In genomic region chr11:87126824-87127816, GRCm38 (mm10) we compare ENCODE assay signal across 8 mouse cellular contexts. TPM values are rescaled to one million over a fixed set of nuclear protein-coding genes. Genes with fewer than 3 reads are reported as not detected.
DNase-seq lines count a peak whose midpoint lies in the region; ATAC-seq and TF ChIP-seq lines count a peak whose summit lies in the region.

TSS of gene Trim37 (plus strand) at chr11:87127077.

- TF ChIP-seq EP300 in MEL (IDR thresholded peaks at IDR 0.05; ENCODE audit: low read depth in 1 of 2, low read length in 2 of 2) = peak in 1 of 2 experiments; percentile 42; a peak in 1 of 4 replicates

- TF ChIP-seq CTCF in MEL (IDR thresholded peaks at IDR 0.05 in 2 of 3, conservative IDR thresholded peaks at IDR 0.05 in 1 of 3; ENCODE audit: control insufficient read depth in 1 of 3, insufficient read depth in 1 of 3, low read depth in 2 of 3, low read length in 3 of 3, poor library complexity in 1 of 3, severe bottlenecking in 1 of 3) = 0 out of 6 replicates have a peak, but pooled peaks of 1 of the 3 experiments have one; percentile 1
- no peak for TF ChIP-seq CTCF in cerebellum, adult 2 months (IDR thresholded peaks at IDR 0.05; ENCODE audit: borderline replicate concordance, insufficient read depth, low read depth, low read length)
- no peak for TF ChIP-seq CTCF in forebrain, postnatal 0 days (IDR thresholded peaks at IDR 0.05; ENCODE audit: low read depth)

- peaks cover 4 to 8% of the 10 kb centered on the region in 2 experiments for H3K4me1 ChIP-seq in MEL (ENCODE audit: control insufficient read depth in 1 of 2, insufficient read depth in 2 of 2, low read length in 2 of 2)
- peaks cover 4% of the 10 kb centered on the region for H3K4me1 ChIP-seq in cerebellum, adult 2 months (ENCODE audit: control insufficient read depth, insufficient read depth, low read length)
- H3K4me1 ChIP-seq in forebrain, postnatal 0 days (ENCODE audit: insufficient read depth) = no peaks in the 10 kb centered on the region
- H3K4me1 ChIP-seq in lung, embryonic 15.5 days = peaks cover 10% of the 10 kb centered on the region

- H3K27me3 ChIP-seq in MEL (ENCODE audit: control insufficient read depth in 1 of 2, insufficient read depth in 2 of 2, low read length in 2 of 2) = no peaks in the 10 kb centered on the region
- no peaks in the 10 kb centered on the region for H3K27me3 ChIP-seq in cerebellum, adult 2 months (ENCODE audit: control insufficient read depth, insufficient read depth, low read length)
- H3K27me3 ChIP-seq in forebrain, postnatal 0 days (ENCODE audit: insufficient read depth, low read length) = no peaks in the 10 kb centered on the region
- no peaks in the 10 kb centered on the region for H3K27me3 ChIP-seq in lung, embryonic 15.5 days

- peak; percentile 95 for ATAC-seq in forebrain, postnatal 0 days
- peak; percentile 94 for ATAC-seq in lung, embryonic 15.5 days (ENCODE audit: borderline replicate concordance, extremely low read depth, low FRiP score, low TSS enrichment)

- H3K36me3 ChIP-seq in MEL (ENCODE audit: control insufficient read depth in 1 of 2, insufficient read depth in 2 of 2, low read length in 2 of 2) = peaks cover 14 to 19% of the 10 kb centered on the region in 2 experiments
- peaks cover 22% of the 10 kb centered on the region for H3K36me3 ChIP-seq in forebrain, postnatal 0 days (ENCODE audit: insufficient read depth)
- peaks cover 27% of the 10 kb centered on the region for H3K36me3 ChIP-seq in lung, embryonic 15.5 days

- peaks cover 20% of the 10 kb centered on the region for H3K79me2 ChIP-seq in MEL (ENCODE audit: control insufficient read depth, insufficient read depth, low read length, poor library complexity)

- peak; percentile 82 to 94 for TF ChIP-seq POLR2A in MEL (IDR thresholded peaks at IDR 0.05; ENCODE audit: control insufficient read depth in 1 of 2, insufficient read depth in 1 of 2, low read depth in 1 of 2, low read length in 2 of 2, poor library complexity in 1 of 2)
- TF ChIP-seq POLR2A in cerebellum, adult 2 months (IDR thresholded peaks at IDR 0.05; ENCODE audit: borderline replicate concordance, insufficient read depth, low read length) = peak; percentile 44; the same call in 1 of the 2 replicates

- no peak for TF ChIP-seq RAD21 in MEL (IDR thresholded peaks at IDR 0.05; ENCODE audit: low read depth, low read length)

- DNase-seq in MEL (ENCODE audit: low read depth, low spot score) = peak; percentile 97
- peak; percentile 88 to 92 for DNase-seq in cerebellum, adult 2 months
- peak; percentile 97 for DNase-seq in forebrain, postnatal 0 days
- peak; percentile 85 for DNase-seq in heart, postnatal 4 days
- DNase-seq in layer of hippocampus, adult 8-10 months (ENCODE audit: low spot score in 2 of 2) = peak; percentile 85 to 86
- peak; percentile 83 for DNase-seq in ovary, adult 18-20 months (ENCODE audit: low spot score)
- peak; percentile 92 for DNase-seq in thymus, postnatal 0 days (ENCODE audit: low spot score)

- WGBS in cerebellum, adult 2 months = under 1% methylated on average over 100 of the region's 105 CpGs
- under 1% methylated on average over 100 of the region's 105 CpGs for WGBS in forebrain, postnatal 0 days
- under 1% methylated on average over 89 of the region's 105 CpGs for WGBS in lung, embryonic 15.5 days

- peak within 1 kb of the TSS; percentile 72 to 77 for H3K4me3 ChIP-seq in MEL (ENCODE audit: control insufficient read depth in 1 of 2, insufficient read depth in 1 of 2, low read depth in 2 of 2, low read length in 2 of 2)
- peak within 1 kb of the TSS; percentile 61 for H3K4me3 ChIP-seq in cerebellum, adult 2 months (replicated peaks; ENCODE audit: insufficient read depth, low read depth, low read length)
- H3K4me3 ChIP-seq in forebrain, postnatal 0 days (ENCODE audit: low read depth, low read length) = peak within 1 kb of the TSS; percentile 90
- H3K4me3 ChIP-seq in lung, embryonic 15.5 days = peak within 1 kb of the TSS; percentile 69

- no peaks in the 10 kb centered on the region for H3K9me3 ChIP-seq in MEL (replicated peaks; ENCODE audit: insufficient read depth, low read length)
- H3K9me3 ChIP-seq in forebrain, postnatal 0 days (ENCODE audit: low read length) = no peaks in the 10 kb centered on the region
- H3K9me3 ChIP-seq in lung, embryonic 15.5 days = no peaks in the 10 kb centered on the region

- peak within 1 kb of the TSS; percentile 76 for H3K27ac ChIP-seq in MEL (ENCODE audit: control insufficient read depth, low read depth, low read length)
- peak within 1 kb of the TSS; percentile 85 for H3K27ac ChIP-seq in cerebellum, adult 2 months (ENCODE audit: insufficient read depth, low read length)
- peak within 1 kb of the TSS; percentile 93 for H3K27ac ChIP-seq in forebrain, postnatal 0 days (ENCODE audit: low read depth, low read length)
- peak within 1 kb of the TSS; percentile 77 for H3K27ac ChIP-seq in lung, embryonic 15.5 days

- H3K9ac ChIP-seq in MEL (ENCODE audit: control insufficient read depth, low read depth, low read length, poor library complexity, severe bottlenecking) = peak within 1 kb of the TSS; percentile 84
- H3K9ac ChIP-seq in forebrain, postnatal 0 days = peak within 1 kb of the TSS; percentile 89
- H3K9ac ChIP-seq in lung, embryonic 15.5 days = peak within 1 kb of the TSS; percentile 66

- H3K4me2 ChIP-seq in forebrain, postnatal 0 days (ENCODE audit: low read depth) = peak within 1 kb of the TSS; percentile 62
- peak within 1 kb of the TSS; percentile 67 for H3K4me2 ChIP-seq in lung, embryonic 15.5 days

TF ChIP-seq in MEL, 35 proteins besides CTCF, POLR2A, EP300 and RAD21 (continues in another document):
- TF ChIP-seq MAZ (IDR thresholded peaks at IDR 0.05; ENCODE audit: low read depth, low read length) (peak; percentile 78), UBTF (IDR thresholded peaks at IDR 0.05; ENCODE audit: borderline replicate concordance, insufficient read depth, low read depth, low read length) (no peak), SMC3 (IDR thresholded peaks at IDR 0.05; ENCODE audit: low read depth, low read length) (no peak), ELF1 (IDR thresholded peaks at IDR 0.05; ENCODE audit: low read depth, low read length) (peak; percentile 56), TCF12 (IDR thresholded peaks at IDR 0.05; ENCODE audit: low read depth, low read length) (peak; percentile 14; the same call in 1 of the 2 replicates), E2F4 (IDR thresholded peaks at IDR 0.05; ENCODE audit: borderline replicate concordance, low read depth, low read length) (0 out of 2 replicates have a peak, but pooled peaks have one; percentile 45), POLR2AphosphoS5 (IDR thresholded peaks at IDR 0.05; ENCODE audit: borderline replicate concordance, low read depth, low read length) (no peak), ZC3H11A (IDR thresholded peaks at IDR 0.05; ENCODE audit: low read depth, low read length) (no peak), GABPA (IDR thresholded peaks at IDR 0.05; ENCODE audit: low read depth, low read length) (no peak), BHLHE40 (IDR thresholded peaks at IDR 0.05; ENCODE audit: borderline replicate concordance, low read depth, low read length) (peak; percentile 48; the same call in 1 of the 2 replicates), MYB (IDR thresholded peaks at IDR 0.05; ENCODE audit: low read depth, low read length) (no peak), POLR2AphosphoS2 (IDR thresholded peaks at IDR 0.05; ENCODE audit: low read length) (0 out of 2 replicates have a peak, but pooled peaks have one; percentile 67), NELFE (IDR thresholded peaks at IDR 0.05; ENCODE audit: low read depth, low read length) (peak; percentile 82), JUND (IDR thresholded peaks at IDR 0.05; ENCODE audit: low read depth, low read length) (no peak), MAFK (IDR thresholded peaks at IDR 0.05; ENCODE audit: borderline replicate concordance, low read depth, low read length) (no peak), NRF1 (IDR thresholded peaks at IDR 0.05; ENCODE audit: insufficient read depth, low read depth, low read length, poor library complexity, severe bottlenecking) (peak; percentile 83), CHD2 (IDR thresholded peaks at IDR 0.05; ENCODE audit: low read length) (no peak; the same call in 1 of the 2 replicates), RCOR1 (IDR thresholded peaks at IDR 0.05; ENCODE audit: low read depth, low read length) (no peak), GATA1 (IDR thresholded peaks at IDR 0.05; ENCODE audit: low read depth, low read length) (no peak), HCFC1 (IDR thresholded peaks at IDR 0.05; ENCODE audit: low read depth, low read length) (peak; percentile 74), TAL1 (IDR thresholded peaks at IDR 0.05; ENCODE audit: low read length) (no peak), CHD1 (IDR thresholded peaks at IDR 0.05; ENCODE audit: low read depth, low read length) (0 out of 2 replicates have a peak, but pooled peaks have one; percentile 16), MEF2A (IDR thresholded peaks at IDR 0.05; ENCODE audit: extremely low read depth, insufficient replicate concordance, low read depth, low read length, poor library complexity, severe bottlenecking) (0 out of 2 replicates have a peak, but pooled peaks have one; percentile 29), KAT2A (conservative IDR thresholded peaks at IDR 0.05; ENCODE audit: low read depth, low read length) (no peak; the same call in 1 of the 2 replicates), ETS1 (IDR thresholded peaks at IDR 0.05; ENCODE audit: low read depth, low read length) (peak; percentile 55), MYC (IDR thresholded peaks at IDR 0.05; ENCODE audit: low read depth, low read length) (no peak; the same call in 1 of the 2 replicates), ZKSCAN1 (IDR thresholded peaks at IDR 0.05; ENCODE audit: low read depth, low read length) (no peak), MXI1 (IDR thresholded peaks at IDR 0.05; ENCODE audit: low read depth, low read length) (peak; percentile 95), USF1 (IDR thresholded peaks at IDR 0.05; ENCODE audit: low read depth, low read length) (peak; percentile 94), TBP (IDR thresholded peaks at IDR 0.05; ENCODE audit: low read depth, low read length) (peak; percentile 68)

RNA-seq across cellular contexts. Expression of gene Trim37, which starts in this region (rescaled TPM):
- 39.3 and 48.9 TPM in 2 replicates for total RNA-seq in MEL (2012; rRNA removed)
- 10 to 100 TPM in 1 of 2 experiments, not detected in 1; 52.1 TPM for polyA plus RNA-seq in MEL (2012; ENCODE audit: insufficient read depth in 1 of 2, insufficient read length in 2 of 2, low read depth in 1 of 2, low replicate concordance in 2 of 2, missing spikeins in 1 of 2)
- polyA plus RNA-seq in cerebellum, adult 2 months (2012; rRNA removed) = 119 and 121 TPM in 2 replicates
- total RNA-seq in forebrain, postnatal 0 days (2014; rRNA removed) = 134 and 139 TPM in 2 replicates
- polyA plus RNA-seq in forebrain, postnatal 0 days (2015; fragmentation: Nextera tagmentation; extraction: Ambion mirVana) = 47.4 and 68.7 TPM in 2 replicates
- total RNA-seq in heart, postnatal 4 days (2021) = 10 to 100 TPM; 16.7 to 18.9 TPM
- 100 to 1,000 TPM; 166 to 174 (median 170) TPM for total RNA-seq in layer of hippocampus, adult 8-10 months (2022)
- 28.0 and 30.6 TPM in 2 replicates for polyA plus RNA-seq in lung, embryonic 15.5 days (2015; fragmentation: Nextera tagmentation; extraction: Ambion mirVana)
- polyA plus RNA-seq in thymus, postnatal 0 days (2015; fragmentation: Nextera tagmentation; extraction: Ambion mirVana) = 26.4 and 27.1 TPM in 2 replicates

Comparison
In these comparisons a context has a peak if more than half of its experiments do, and no peak if none do; other contexts are left out.
1. Peak in every context shown above with its lines: DNase-seq, ATAC-seq, H3K4me3 ChIP-seq and H3K27ac ChIP-seq.